Mouse (Mus musculus) cortical plate, adult 2 months (tissue): ENCODE measurements at regions not wholly inside any gene's neighbourhood (a gene's known extent, or its start where the extent isn't known, plus 50 kb on each side); places are given as distances from the start of the nearest gene placed in this dataset.

Source experiments
- CTCF ChIP-seq: fragments of 200-500 bp; IDR thresholded peaks from 2 replicates; pipeline ENCODE4 v1.5.1; 2011; ENCODE audit warnings: mild to moderate bottlenecking, control low read depth, low read length; ENCODE audit not compliant: insufficient read depth; ENCODE audit errors: extremely low read depth
- POLR2A ChIP-seq: fragments of 200-500 bp; IDR thresholded peaks from 2 replicates; pipeline ENCODE4 v1.6.1; 2011; ENCODE audit warnings: mild to moderate bottlenecking, low read length, control low read depth; ENCODE audit not compliant: insufficient read depth; ENCODE audit errors: extremely low read depth

- no peak for TF ChIP-seq CTCF
- TF ChIP-seq POLR2A: no peak
These were observed 434.3 kb upstream of the Pik3r1 start for GRCm38 (mm10) chr13:102202301-102202700.
